Mouse (Mus musculus): ENCODE data around the gene Zfp612. TPM values are rescaled to one million over a fixed set of nuclear protein-coding genes. Genes with fewer than 3 reads are reported as not detected.

Zfp612 gene
- polyA plus RNA-seq (2017; shearing (Covaris generic)): 4.9 TPM

DNA sequence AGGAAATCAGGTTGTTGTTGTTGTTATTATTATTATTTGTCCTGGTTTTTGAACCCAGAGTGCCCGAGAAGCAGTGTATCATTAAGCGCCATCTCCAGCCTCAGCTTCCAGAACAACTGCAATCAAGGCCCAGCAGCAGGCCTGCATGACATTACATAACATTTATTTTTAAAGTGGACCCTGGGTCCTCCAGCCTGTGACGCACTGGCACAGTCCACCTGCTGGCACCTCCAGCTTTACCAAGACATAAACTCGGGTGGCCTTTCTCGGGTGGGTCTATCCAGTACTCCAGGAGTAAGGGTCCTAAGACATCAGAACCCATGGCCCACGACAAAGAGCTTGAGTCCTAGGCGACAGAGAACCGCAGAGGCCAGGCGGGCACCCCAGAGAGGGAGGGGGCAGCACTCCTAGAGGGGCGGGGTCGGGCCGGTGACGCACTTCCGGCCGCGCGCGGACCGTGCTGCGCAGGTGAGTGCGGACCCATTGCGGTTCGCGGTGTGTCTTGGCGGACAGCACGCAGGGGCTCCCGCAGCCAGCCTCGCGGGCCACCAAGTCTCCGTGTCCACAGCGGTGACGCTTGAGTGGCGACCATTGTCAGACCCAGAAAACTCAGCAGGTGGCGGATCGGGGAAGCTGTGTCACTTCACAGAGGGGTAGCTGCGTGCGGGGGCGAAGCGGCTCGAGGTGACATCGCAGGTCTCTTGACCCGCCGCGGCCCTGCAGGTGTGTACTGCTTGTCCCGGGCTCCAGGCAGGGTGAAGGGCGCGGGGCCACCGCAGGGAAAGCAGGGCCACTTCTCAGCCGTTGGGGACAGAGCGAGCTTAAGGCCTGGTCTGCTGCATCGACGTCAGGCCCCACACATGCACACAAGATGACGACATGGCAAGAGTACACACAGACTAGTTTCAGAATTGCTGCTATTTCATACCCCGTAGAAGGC, at the start of gene Zfp612:
Gene Zfp612 (plus strand): TSS at position 465 of the 940 bp plus-strand sequence.

DNA sequence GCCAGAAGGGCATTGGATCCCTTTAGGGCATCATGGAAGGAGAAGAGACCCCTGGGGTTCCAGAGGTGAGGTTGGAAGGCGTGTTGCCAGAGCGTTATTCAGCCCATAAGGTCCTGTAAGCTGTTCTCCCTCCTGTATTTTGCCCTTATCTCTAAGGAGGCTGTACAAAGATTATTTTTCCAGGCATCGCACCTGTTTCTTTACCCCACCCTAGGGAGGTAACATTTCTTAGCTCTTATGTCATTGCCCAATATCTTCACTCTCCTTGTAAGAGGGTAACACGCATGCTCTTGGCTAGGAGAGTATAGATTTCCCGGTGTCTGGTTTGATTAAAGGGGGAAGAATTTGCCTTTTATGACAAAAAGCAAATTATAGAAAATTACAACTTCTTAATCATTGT, 39.9 kb upstream of the Zfp612 start, which contains the start of gene Chst4:
Gene Chst4 (minus strand): TSS at position 82 of the 400 bp plus-strand sequence.

DNA sequence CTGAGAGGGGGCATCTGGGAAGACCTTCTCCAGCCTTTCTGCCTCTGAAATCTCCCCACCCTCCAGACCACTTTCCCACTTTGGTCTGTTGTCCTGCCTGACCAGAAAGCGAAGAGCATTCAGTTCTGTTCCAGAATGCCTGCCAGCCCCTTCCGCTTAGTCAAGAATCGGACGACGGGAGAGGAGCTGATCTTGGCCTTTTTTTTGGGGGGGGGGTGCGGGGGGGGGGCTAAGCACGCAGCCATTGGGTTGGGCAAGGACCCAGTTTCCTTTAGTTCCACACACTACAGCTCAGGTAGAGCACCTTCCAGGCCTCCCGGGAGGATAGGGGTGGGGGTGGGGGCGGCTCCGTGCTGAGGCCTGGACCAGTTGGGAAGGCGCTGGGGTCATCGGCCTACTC, 21.4 kb downstream of the Zfp612 start, which contains the start of gene Gm21964:
Gene Gm21964 (plus strand): TSS at position 301 of the 400 bp plus-strand sequence.

DNA sequence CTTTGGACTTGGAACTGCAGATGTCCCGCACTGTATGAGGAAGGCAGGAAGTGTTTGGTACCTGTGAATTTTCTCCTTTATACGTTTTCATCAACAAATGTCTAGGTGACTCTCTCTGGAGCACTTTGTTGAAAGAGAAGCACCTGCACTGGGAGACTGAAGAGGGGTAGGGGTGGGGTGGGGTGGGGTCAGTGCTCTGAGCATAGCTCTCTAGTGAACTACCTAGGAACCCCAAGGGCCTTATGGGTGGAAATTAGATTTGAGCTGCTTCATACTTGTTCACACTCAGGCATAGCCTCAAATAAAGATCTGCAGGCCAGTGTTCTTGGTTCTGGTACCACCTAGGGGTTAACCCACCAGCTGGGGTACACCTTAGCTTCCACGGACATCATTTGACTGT, 23.1 kb downstream of the Zfp612 start, which contains the start of gene Gm17720:
Gene Gm17720 (minus strand): TSS at position 101 of the 400 bp plus-strand sequence.

Other genes starting within 250 kb of the Zfp612 start
- 0.89 TPM for gene Phlpp2, start 211.2 kb upstream of the Zfp612 start, polyA plus RNA-seq (2017; shearing (Covaris generic))
- gene Marveld3, start 117.5 kb upstream of the Zfp612 start, polyA plus RNA-seq (2017; shearing (Covaris generic)): not detected
- gene Tat, start 89.3 kb upstream of the Zfp612 start, polyA plus RNA-seq (2017; shearing (Covaris generic)): not detected
- not detected for gene Chst4, start 40.0 kb upstream of the Zfp612 start, polyA plus RNA-seq (2017; shearing (Covaris generic))
- gene Gm21964, start 21.5 kb downstream of the Zfp612 start, polyA plus RNA-seq (2017; shearing (Covaris generic)): not detected
- not detected for gene Gm17720, start 23.0 kb downstream of the Zfp612 start, polyA plus RNA-seq (2017; shearing (Covaris generic))
- gene Calb2, start 88.5 kb downstream of the Zfp612 start, polyA plus RNA-seq (2017; shearing (Covaris generic)): not detected
- 13.4 TPM for gene Cmtr2, start 135.9 kb downstream of the Zfp612 start, polyA plus RNA-seq (2017; shearing (Covaris generic))
- gene Hydin, start 187.2 kb downstream of the Zfp612 start, polyA plus RNA-seq (2017; shearing (Covaris generic)): not detected

All from inflammation-experienced regulatory T-cells, adult 16 weeks (primary cell).